Mouse (Mus musculus) kidney, postnatal 36 days (tissue): ENCODE measurements around the gene Rab20.
"Not testable (repeated sequence)": the region's sequence is repeated elsewhere in the genome, so short reads cannot be mapped to it uniquely, and the experiment has no call there.

Experiments used
- DNase-seq, 2 experiments: peaks; one replicate each; pipeline ENCODE4 v3.0.0; 2021 to 2022; ENCODE audit warnings: mixed read lengths in 2 of 2

Rab20 gene

DNA sequence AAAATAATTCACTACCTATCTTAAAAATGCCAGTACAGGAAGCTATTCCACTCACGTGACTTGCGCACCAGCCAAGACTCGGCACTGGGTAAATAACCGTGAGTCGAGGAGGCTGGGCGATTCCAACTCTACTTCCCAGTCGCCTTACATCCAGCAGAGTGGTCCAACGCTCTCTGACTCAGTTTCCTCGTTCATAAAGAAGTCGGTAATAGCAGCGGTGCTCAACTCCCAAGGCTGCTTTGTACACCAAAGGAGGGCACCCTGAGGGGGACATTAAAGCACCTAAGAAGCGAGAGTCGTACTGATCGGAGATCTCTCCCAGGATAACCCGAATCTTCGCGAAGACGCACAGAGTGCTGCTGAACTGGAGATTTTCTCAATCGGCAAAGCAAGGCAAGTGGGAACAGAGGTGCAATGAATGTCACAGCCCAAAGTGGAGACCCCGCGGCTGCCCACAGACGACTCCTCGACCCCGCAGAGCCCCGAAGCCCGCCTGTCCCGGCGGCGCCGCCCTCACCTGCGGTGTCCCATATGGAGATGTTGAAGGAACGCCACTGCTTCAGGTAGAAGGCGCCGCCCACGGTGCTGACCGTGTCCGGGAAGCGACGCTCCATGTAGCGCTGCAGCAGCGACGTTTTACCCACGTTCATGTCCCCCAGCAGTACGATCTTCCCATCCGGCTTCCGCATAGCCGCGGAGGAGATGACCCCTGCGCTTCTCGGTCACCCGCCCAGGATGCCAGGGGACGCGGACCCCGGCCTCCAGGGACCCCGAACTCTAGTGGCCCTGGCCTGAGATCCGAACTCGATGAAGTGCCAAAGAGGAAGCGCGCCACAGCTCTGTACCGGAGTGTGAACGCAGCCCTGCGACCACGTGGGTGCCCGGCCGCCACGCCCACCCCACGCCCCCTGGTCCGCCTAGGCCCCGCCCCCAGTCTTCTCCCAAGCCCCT lies at the start of gene Rab20:
TSS of gene Rab20 (minus strand) at position 900 of the 951 bp plus-strand sequence.
- peak; percentile 89 to 95 for DNase-seq

DNA sequence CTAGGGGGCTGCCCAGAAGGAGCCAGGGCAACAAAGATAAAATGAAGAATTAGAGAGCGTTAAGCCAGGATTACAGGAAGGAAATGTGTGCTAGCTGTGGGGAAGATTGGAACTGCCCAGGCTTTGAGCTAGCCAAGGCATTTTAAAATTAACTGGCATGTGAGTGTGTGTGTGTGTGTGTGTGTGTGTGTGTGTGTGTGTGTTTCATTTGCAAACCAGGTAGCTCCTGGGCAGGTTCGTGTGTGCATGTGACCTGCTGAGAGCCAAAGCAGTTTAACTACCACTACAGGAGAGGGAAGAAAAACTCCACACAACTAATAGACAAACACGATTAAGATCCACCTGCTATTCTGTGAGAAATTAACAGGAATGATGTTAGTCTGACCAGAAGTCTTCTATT lies 44.8 kb upstream of the Rab20 start:
- DNase-seq = peak; percentile 53 to 56

DNA sequence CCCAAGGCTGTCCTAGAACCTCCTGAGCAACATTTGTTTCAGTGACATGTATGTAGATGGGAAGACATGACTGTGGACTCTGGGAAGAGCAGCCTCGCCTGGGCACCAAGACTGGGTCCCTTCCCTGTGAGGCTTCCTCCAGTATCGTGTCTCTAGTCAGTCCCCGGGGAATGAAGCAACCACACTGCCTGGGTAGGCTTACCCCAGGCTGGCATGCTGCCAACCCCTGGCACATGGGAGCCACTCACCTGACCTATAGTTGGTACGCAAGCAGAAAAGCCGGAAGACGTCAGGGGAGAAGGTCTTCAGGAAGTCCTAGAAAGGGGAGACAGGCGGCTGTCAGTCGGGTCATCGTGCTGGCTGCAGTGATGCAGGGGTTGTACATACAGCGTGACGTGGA lies 40.2 kb upstream of the Rab20 start:
- no peak for DNase-seq

DNA sequence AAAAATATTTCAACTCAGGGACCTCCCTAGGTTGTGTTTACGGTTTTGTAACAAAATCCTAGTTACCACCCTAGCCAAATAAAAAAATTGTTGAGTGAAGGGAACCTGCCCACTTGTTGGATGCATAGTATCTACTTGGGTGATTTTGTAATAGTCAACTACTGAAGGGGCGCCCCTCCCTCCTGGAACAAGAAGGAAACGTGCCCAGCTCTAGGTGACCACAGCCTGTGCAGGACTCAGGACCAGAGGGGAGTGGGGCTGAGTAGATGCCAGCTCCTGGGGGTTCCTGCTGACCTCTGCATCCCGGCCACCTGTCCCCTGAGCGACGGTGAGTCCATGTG lies 39.5 kb upstream of the Rab20 start:
- no peak for DNase-seq

DNA sequence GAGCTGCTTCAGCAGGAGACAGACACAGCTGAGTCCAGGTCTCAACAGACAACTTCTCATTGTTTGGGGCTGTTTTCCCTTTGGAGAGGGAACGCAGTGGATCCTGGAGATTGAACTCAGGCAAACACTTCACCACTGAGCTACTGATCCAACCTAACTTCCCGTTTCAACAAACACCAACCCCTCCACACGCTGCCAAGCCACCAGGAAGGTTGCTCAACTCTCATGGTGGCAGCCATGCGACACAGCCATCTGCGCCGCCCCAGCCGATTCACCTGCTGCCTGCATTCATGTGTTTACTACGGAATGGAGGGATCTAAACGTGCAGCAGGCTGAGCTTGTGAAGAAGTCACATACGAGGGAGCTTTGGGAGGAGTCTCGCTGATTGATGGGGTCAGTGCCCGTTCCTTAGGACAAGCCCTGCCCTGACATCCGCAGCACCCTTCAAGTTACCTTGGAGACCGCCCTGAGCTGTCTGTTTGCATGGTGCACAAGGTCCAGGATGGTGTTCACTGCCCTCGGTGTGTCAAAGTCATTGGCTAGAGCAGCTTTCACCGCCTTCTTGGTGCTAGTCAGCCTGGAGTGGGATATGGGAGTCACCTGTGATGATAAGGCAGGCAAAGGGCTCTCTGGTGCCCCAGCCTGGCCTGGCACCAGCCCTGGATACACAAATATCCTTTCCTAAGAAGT lies 39.0 kb upstream of the Rab20 start:
- no peak for DNase-seq

DNA sequence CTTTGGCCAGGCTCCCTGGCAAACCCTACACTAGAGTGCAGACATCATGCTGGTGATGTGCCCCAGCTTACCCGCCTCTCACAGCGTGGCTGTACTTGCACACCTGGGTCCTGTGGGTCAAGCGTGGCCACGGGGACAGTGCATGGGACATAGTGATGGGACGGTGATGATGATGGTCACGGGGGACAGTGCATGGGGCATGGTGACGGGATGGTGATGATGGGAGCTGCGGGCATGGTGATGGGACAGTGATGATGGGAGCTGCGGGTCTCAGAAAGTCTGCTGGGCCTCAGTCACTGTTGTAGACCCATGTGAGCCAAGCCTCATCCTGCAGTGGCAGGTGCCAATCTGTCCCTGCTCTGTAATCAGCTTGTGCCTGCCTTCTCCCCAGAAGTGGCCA lies 37.8 kb upstream of the Rab20 start:
- DNase-seq = no peak

DNA sequence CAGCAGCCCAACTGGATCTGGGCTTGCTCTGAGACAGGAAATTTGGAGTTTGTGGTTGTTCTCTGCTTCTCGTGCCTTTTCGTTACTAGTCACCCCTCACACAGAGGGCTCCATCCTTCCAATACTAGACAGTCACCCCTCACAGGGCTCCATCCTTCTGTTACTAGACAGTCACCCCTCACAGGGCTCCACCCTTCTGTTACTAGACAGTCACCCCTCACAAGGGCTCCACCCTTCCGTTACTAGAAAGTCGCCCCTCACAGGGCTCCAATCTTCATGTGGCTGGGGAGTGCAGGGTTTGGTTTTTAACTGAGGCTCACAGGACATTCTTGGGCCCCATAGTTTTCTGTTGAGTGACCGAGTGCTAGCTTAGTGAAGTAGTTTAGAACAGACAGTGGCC lies 34.7 kb upstream of the Rab20 start:
- no peak for DNase-seq

DNA sequence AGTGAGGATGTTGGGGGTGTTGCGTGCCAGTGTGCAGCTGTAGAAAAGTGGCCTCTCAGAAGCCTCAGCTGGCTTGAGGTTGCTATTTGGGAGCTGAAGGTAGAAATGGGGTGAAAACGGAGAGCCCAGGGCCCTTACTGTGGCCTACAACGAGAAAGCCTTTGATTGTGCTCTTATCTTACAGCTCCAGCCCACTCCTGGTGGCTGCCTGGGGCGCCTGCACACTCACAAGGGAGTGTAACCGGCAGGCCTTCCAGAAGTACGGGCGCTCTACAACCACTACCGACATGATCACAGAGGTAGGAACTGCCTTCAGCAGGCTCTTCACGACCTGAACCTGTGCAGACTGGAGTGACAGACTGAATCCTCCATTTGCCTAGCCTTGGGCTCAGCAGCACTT lies 34.2 kb upstream of the Rab20 start:
- no peak for DNase-seq

DNA sequence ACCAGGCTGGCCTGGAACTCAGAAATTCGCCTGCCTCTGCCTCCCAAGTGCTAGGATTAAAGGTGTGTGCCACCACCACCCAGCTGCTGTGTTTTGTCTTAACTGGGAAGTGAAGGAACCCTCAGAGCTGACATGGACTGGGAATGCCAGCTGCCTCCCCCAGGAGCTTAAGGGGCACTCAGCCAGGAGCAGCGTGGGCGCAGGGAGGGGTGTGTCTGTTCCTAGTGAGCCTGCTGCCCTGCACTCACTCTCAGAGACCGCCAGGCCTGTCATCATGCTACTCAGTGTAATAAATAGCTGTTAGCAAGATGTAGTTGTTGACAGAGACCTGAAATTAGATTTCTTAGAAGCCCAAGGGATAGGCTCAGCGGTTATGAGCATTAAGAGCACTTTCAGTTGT lies 32.5 kb upstream of the Rab20 start:
- no peak for DNase-seq

DNA sequence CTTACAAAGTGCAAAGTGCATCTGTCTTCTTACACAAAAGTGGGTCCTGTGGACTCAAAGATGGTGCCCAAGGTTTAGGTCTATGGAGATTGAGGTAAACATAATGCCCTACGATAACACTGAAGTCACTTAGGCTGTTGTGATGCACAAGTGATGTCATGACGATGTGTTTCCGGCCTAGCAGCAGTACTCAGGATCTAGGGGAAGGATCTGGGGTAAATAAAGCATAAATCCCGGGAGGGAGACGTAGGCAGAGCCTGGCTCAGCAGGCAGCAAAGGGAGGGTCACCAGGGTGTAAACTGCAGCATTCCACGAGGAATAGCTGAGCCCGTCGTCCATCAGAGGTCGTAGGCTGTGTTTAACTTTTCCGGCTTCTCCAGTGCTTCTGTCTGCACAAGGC lies 30.4 kb upstream of the Rab20 start:
- no peak for DNase-seq

DNA sequence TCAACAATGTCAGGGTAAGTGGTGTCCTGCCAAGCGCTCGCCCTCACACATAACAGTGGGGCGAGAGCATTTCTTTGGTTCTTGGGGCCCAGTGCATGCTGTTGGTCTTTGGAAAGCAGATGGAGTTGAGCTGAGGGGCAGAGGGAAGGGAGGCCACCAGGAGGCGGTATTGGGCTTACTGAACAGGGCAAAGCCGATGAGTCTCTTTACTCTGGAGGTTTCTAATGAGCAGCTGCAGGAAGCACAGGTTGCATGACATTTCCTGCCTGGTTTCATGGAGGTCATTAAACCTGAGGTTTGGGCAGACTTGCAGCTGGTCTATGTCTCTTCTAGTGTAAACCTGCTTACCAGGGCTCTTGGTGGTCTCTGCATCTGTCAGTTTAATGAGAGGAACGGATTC lies 28.3 kb upstream of the Rab20 start:
- DNase-seq = peak; percentile 40 to 82

DNA sequence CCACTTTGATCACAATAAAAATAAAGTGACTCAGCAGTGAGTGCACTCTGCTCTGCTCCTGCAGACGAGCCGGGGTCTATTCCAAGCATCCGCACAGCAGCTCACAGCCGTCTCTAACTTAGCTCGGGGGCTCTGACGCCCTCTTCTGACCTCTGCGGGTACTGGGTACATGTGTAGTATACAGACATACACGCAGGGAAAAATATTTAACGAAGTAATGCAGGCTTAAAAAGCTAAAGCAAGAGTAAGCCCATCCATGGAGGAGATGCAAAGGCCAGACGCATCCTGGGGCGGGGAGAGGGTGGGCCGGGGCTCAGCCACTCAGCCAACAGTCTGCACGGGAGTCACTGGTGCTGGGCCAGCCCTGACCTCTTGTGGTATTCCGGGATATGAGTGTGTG lies 27.6 kb upstream of the Rab20 start:
- DNase-seq = no peak

DNA sequence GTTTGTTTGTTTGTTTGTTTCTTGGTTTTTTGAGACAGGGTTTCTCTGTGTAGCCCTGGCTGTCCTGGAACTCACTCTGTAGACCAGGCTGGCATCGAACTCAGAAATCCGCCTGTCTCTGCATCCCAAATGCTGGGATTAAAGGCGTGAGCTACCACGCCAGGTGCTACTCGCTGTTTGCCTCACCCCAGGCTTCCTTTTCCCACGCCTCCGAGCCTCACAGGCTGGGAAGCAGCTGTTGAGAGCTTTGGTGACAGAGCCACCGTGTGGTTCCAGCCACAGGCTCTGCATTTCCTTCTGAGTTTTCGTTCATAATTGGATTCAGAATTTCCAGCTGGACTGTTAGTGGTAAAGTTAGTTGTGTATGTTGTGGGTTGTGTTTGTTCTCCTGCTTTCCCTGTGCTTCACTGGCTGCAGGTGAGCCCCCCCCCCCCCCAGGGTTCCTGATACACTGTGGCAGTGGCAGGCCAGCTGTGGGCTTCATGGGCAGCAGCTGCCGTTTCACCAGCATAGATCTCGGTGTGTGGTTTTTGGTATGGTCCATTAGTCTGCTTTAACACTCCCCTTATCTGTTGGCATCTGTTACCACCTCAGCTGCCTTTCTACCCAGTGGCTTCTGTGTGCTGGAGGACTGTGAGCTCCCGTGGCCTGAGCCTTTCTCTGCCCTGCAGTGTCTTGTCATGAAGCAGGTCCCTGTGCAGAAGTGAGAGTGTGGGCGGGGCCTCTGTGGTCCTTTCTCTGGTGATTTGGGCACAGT lies 25.1 kb upstream of the Rab20 start:
- no peak for DNase-seq

DNA sequence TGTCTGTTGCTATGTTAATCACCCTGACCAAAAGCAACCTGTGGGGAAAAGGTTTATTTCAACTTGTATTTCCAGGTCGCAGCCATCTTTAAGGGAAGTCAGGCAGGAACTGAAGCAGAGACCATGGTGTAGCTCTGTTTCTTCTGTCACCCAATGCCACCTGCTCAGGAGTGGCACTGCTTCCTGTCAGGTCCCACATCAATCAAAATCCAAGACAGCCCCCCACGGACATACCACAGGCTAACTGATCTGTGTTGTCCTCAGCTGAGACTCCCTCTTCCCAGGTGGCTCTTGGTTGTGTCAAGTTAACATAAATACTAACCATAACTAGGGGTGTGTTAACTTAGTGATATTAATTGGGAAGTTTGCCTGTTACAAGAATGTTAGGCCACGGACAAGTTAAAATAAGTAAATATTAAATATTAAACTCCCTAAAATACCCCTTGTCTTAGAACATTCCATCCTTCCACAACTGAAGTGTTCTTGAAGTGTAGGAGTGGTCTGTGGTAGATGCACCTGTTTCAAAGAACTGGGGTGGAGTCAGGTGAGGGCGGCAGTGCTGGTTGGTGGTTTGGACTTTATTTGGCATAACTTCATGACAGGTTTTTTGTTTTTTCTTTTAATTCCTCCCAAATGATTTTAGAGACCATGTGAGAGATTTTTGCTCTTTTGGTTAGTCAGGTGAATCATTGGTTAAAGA lies 20.4 kb upstream of the Rab20 start:
- DNase-seq = no peak

DNA sequence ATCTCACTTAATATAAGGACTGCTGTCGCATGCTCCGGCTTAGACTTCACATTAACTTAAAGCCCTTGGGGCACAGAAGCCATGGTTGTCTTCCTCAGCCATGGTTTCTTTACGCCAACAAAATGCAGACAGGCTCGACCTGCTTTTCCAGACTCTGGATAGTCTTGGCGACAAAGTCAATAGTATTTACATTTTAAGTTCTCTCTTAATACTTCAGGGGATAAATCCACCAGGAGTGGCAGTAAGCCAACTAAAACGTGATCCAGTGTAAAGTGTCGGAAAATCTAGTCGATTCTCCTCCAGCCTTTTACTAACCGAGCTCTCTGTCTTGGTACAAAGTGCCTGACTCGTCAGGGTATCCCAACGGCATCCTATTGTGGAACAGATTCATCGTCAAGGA lies 19.8 kb upstream of the Rab20 start:
- no peak for DNase-seq

DNA sequence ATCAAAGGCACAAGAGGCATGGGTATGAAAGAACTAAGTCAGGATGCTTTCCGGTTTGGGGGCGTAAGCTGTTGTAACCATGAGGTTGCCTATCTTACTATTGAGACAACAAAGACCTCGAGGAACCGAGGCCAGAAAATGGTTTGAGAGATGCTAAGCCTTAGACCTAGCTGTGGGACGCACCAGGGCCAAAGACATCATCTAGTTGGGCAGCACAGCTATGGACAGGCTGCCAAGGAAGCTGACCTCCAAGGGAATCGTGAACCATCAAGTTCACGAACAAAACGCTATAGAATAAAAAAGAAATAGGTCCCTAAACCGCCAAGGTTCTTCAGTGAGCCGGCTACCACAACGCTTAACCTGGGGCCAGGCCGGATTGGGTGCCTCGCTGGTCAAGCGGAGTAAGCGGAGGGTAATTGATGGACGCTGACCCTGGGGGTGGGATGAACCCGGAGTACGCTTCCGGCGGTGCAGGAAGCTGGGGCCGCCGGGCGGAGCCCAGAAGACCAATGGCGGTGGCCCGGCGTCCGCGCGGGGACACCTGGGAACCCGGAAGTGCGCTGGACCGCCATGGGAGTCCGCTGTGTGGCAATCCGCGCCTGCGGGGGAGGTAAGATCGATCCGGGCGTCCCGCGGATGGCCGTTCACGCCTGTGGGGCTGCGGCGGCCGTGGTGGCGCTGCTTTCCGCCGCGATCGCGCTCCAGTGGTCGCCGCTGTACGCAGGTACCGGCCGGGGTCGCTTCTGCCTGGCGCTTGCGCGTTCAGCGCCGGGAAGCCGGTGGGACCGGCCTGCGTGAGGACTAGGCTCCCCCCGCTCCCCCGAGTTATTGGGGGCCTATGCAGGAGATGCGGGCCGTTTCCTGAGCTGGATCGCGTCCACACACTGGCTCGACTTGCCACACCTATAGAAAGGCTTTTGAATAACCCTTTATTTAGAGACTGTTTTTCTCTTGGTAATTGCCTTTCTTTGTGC lies 18.8 kb upstream of the Rab20 start, which contains the start of gene Naxd:
TSS of gene Naxd (plus strand) at position 490 of the 974 bp plus-strand sequence.
- DNase-seq = peak; percentile 93 to 95

DNA sequence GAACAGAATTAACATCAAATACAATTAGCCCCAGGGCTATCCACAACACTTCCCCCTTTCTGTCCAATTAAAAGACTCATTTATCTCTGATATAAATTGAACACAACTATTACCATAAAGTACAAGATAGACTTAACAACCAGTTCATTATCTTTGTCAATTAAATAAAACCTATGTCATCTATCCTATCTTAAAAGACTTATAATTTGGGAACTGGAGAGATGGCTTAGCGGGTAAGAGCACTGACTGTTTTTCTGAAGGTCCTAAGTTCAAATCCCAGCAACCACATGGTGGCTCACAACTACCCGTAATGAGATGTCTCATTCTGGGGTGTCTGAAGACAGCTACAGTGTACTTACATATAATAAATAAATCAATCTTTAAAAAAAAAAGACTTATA lies 13.8 kb upstream of the Rab20 start:
- DNase-seq = not testable (repeated sequence)

DNA sequence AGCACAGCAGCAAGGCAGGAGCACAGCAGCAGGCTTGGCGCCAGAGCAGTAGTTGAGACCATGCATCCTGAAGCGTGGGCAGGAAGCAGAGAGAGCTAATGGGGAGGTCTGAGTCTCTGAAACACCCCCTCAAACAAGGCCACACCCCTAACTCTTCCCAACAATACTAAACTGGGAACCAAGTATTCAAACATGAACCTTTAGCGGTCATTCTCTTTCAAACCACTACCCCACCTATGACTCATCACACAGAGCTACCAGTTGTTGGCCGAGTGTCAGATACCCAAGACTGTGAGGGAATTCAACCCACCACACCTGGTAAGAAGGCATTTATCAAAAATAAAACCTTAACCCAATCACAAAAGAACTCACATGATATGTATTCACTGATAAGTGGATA lies 8.7 kb upstream of the Rab20 start:
- DNase-seq = no peak

DNA sequence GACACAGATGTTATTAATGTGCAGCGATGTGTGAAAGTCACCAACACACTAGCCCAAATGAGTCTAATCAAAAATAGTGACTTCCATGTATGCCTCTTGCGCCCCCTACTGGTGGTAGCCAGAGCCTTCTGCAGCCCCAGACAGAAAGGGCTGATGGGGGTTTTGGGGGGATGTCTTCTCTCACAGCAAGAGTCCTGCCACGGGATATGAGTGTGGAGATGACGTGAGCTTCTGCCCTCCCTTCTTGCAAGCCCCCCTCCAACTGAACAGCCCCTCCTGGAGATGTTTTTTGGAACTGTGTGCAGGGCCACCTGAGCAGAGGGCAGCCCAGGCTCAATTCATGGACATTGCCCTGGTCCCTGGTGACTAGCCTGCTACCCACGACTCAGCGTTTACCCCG lies 7.6 kb upstream of the Rab20 start:
- peak; percentile 77 to 92 for DNase-seq

DNA sequence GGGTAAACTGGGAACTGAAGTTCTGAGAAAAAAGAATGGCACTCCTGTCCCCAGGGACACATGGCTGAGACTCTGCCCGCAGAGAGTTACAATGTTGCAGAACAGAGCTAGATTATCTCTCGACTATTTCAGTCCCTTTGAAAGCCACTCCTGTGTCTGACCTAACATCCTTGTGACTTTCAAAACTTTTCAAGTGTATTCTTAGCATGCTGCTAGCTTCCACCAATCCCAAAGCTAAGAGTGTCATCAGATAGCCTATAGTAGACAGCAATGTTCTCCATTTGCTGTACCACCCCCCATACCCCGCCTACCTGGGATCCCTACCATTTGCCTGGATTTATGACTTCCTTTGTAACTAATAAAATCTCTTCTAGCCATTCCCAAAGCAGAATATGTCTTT lies 4.0 kb upstream of the Rab20 start:
- DNase-seq = no peak

DNA sequence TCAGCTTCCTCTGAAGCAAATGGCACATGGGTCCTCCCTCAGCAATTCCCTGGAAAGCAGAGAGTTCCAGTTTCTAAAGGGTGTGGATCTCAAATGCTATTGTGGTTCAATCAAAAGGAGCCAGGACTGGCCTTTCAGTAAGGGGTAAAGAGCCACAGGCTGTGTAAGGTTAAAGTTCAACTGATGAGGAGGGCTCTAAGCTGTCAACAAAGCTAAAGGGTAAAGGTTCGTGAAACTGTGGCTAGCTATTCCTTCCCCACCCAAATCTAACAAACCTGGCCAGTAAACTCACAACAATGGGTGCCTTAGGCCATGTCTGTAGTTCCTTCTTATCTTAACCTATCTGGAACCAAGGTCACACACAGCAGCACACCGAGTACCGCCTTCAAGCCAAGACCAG lies 3.4 kb upstream of the Rab20 start:
- DNase-seq = no peak

DNA sequence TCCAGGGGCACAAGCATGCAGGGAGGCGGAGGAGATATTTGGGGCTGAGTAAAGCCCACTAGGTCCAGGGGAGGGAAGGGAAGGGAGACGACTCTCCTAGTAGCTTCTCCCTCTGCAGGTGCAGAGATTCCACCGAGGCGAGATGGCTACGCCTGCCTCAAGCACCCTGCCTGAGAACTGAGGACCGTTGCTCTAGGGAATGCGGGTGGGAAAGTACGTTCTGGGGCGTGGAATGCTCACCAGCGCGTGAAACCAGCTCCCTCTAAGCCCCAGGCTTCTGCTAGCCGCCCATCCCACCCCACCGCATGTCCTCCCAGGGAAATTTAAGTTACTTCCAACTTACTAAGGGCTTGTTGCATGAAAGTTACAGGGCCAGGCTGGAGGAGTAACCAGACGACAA lies 1.1 kb upstream of the Rab20 start:
- DNase-seq = peak in 1 of 2 experiments; percentile 63
